Mouse (Mus musculus) embryonic facial prominence, embryonic 11.5 days (tissue): ENCODE results near the gene Erbb3. TPM values are rescaled to one million over a fixed set of nuclear protein-coding genes. Genes with fewer than 3 reads are reported as not detected.
"Not testable (repeated sequence)": the region's sequence is repeated elsewhere in the genome, so short reads cannot be mapped to it uniquely, and the experiment has no call there.

Experiments used
- ATAC-seq: fragments of 200-750 bp; cut with Nextera tagmentation; replicated peaks from 2 replicates; pipeline ENCODE4 v1.8.0; 2017; ENCODE audit warnings: low read depth; ENCODE audit not compliant: insufficient number of reproducible peaks, low FRiP score, low TSS enrichment
- DNase-seq: peaks from one replicate; pipeline ENCODE4 v3.0.0-alpha.2; 2015; ENCODE audit warnings: low spot score
- H3K27ac ChIP-seq: fragments of 300-500 bp; sonication (generic); replicated peaks from 2 replicates; pipeline ENCODE4 v1.5.1; 2014; ENCODE audit warnings: mild to moderate bottlenecking, low read depth, low read length, control low read depth
- H3K27me3 ChIP-seq: fragments of 300-500 bp; sonication (generic); 2 replicates; pipeline ENCODE4 v1.6.1; 2014; ENCODE audit warnings: mild to moderate bottlenecking, low read length, moderate library complexity, mixed read lengths; ENCODE audit not compliant: control insufficient read depth, insufficient read depth
- H3K36me3 ChIP-seq: fragments of 300-500 bp; sonication (generic); replicated peaks from 2 replicates; pipeline ENCODE4 v1.6.1; 2014; ENCODE audit warnings: low read depth, mild to moderate bottlenecking, low read length, moderate library complexity, mixed read lengths; ENCODE audit not compliant: control insufficient read depth, insufficient read depth
- H3K4me1 ChIP-seq: fragments of 300-500 bp; sonication (generic); 2 replicates; pipeline ENCODE4 v1.6.1; 2014; ENCODE audit warnings: low read length, mixed read lengths; ENCODE audit not compliant: control insufficient read depth, insufficient read depth
- H3K4me2 ChIP-seq: fragments of 300-500 bp; sonication (generic); 2 replicates; pipeline ENCODE4 v1.6.1; 2014; ENCODE audit warnings: low read depth, mild to moderate bottlenecking, control low read depth, low read length, moderate library complexity
- H3K4me3 ChIP-seq: fragments of 300-500 bp; sonication (generic); 2 replicates; pipeline ENCODE4 v1.5.1; 2014; ENCODE audit warnings: low read depth, low read length, control low read depth
- H3K9ac ChIP-seq: fragments of 300-500 bp; sonication (generic); replicated peaks from 2 replicates; pipeline ENCODE4 v1.6.1; 2014; ENCODE audit warnings: mild to moderate bottlenecking, control low read depth, low read length
- H3K9me3 ChIP-seq: fragments of 300-500 bp; sonication (generic); replicated peaks from 2 replicates; pipeline ENCODE4 v1.6.1; 2016; ENCODE audit warnings: mild to moderate bottlenecking, low read length, inconsistent platforms, mixed read lengths; ENCODE audit not compliant: control insufficient read depth
- WGBS: fragments of 180-500 bp; shearing (Covaris S2); extraction: QIAGEN DNeasy Blood & Tissue Kit; methylation state at CpG from one replicate; pipeline ENCODE4 v1.1.7; 2014; 5-methylcytosine and 5-hydroxymethylcytosine counted together
- polyA plus RNA-seq: library from polyadenylated mRNA; unstranded; fragments of >200 nt; fragmentation: Nextera tagmentation; extraction: Ambion mirVana; gene quantifications from 2 replicates; pipeline ENCODE4 v1.2.1, GENCODE M21; 2014

The Erbb3 gene
- polyA plus RNA-seq, result 10.2 and 10.6 TPM in 2 replicates

DNA sequence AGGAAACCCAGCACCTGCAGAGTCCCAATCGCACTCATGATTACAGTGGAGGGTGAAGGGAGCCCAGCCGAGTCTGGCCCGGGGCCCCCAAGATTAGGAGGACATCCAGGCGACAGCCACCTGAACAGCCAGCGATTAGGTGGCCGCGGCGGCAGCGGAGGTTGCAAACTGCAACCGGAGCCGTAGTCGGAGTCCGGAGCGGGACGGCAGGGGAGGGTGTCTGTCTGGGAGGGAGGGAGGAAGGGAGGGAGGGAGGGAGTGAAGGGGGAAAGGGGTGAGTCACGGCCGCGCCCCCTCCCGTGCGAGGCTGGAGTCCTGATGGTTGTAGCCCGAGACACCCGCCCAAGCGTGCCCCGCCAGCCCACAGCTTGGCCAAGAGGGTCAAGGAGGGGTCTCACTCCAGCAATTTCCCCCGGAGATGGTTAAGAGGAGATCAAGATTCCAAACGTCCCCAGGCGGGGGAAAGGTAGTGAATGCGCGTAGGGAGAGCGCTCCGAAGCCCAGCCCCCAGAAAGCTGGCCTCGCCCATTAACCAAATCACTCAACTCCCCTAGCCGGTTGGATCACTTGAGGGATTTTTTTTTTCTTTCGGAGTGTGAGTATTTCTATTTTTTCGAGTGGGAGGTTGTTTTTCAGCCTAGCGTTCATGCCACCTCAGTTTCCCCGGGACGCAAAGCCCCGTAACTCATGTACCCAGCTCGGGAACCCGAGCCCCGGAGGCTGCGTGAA, at the start of gene Erbb3:
Gene Erbb3 (minus strand): TSS at position 189 of the 729 bp plus-strand sequence.
- H3K36me3 ChIP-seq, result no peaks in the 10 kb centered on the region
- DNase-seq (peak; percentile 76), ATAC-seq (peak; percentile 40)
- H3K9ac ChIP-seq, result peak within 1 kb of the TSS; percentile 45
- WGBS, result under 1% methylated on average over 43 of the region's 43 CpGs
- H3K4me1 ChIP-seq, result no peaks in the 10 kb centered on the region
- H3K27ac ChIP-seq, result peak within 1 kb of the TSS; percentile 63
- peaks cover 23% of the 10 kb centered on the region for H3K27me3 ChIP-seq
- H3K4me2 ChIP-seq, result peak within 1 kb of the TSS; percentile 65
- H3K9me3 ChIP-seq, result no peaks in the 10 kb centered on the region
- peak within 1 kb of the TSS; percentile 38 for H3K4me3 ChIP-seq

DNA sequence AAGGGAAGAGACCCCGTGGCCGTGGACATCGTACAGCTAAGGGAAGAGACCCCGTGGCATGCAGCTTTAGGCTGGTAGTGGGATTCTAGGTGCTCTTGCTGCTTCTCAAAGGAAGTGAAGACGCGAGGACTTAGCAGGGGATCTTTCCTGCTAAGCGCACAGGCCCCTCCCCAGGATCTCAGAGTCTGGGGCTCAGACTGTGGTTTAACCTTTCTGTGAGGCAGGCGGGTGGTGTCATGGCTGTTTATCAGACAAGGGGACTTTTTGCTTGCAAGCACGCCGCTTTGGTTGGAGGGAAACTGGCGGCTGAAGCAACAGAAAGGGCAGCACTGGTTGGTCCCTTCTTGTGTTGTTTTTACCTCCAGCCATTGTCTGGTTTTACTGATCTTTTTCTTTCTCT, 47.6 kb upstream of the Erbb3 start:
- no peak overlapping the region for H3K27ac ChIP-seq
- peaks cover 3% of the 10 kb centered on the region; the same call in 1 of the 2 replicates for H3K4me1 ChIP-seq
- peak; percentile 26 for DNase-seq
- H3K4me2 ChIP-seq, result no peak overlapping the region
- no peak overlapping the region for H3K4me3 ChIP-seq
- H3K9me3 ChIP-seq, result no peaks in the 10 kb centered on the region
- H3K27me3 ChIP-seq, result no peaks in the 10 kb centered on the region
- WGBS, result 9% methylated on average over 11 of the region's 11 CpGs
- no peak for ATAC-seq
- H3K36me3 ChIP-seq, result no peaks in the 10 kb centered on the region; the same call in 1 of the 2 replicates
- peak overlapping the region; percentile 22; the same call in 1 of the 2 replicates for H3K9ac ChIP-seq

GRCm38 (mm10) chr10:128636561-128636960, 47.1 kb upstream of the Erbb3 start:
- H3K9ac ChIP-seq, result no peak overlapping the region
- ATAC-seq, result no peak
- 47% methylated on average over 6 of the region's 6 CpGs for WGBS

GRCm38 (mm10) chr10:128635697-128636096, 46.2 kb upstream of the Erbb3 start:
- Histone ChIP-seq H3K4me1 (peaks cover 3% of the 10 kb centered on the region; the same call in 1 of the 2 replicates), H3K36me3 (no peaks in the 10 kb centered on the region; the same call in 1 of the 2 replicates), H3K27ac (no peak overlapping the region), H3K9ac (no peak overlapping the region), H3K27me3 (no peaks in the 10 kb centered on the region), H3K9me3 (no peaks in the 10 kb centered on the region), H3K4me2 (no peak overlapping the region), H3K4me3 (no peak overlapping the region)
- DNase-seq (no peak), ATAC-seq (no peak)
- WGBS, result 94% methylated on average over 13 of the region's 13 CpGs

More at GRCm38 (mm10) chr10:128636561-128636960, 47.1 kb upstream of the Erbb3 start:
- Histone ChIP-seq H3K36me3 (no peaks in the 10 kb centered on the region; the same call in 1 of the 2 replicates), H3K9me3 (no peaks in the 10 kb centered on the region), H3K4me3 (no peak overlapping the region), H3K27ac (no peak overlapping the region), H3K27me3 (no peaks in the 10 kb centered on the region), H3K4me2 (no peak overlapping the region), H3K4me1 (peaks cover 3% of the 10 kb centered on the region; the same call in 1 of the 2 replicates)
- no peak for DNase-seq

- no peak overlapping the region for H3K4me2 ChIP-seq
- no peaks in the 10 kb centered on the region for H3K4me1 ChIP-seq
- 21% methylated on average over 6 of the region's 6 CpGs for WGBS
- H3K36me3 ChIP-seq, result no peaks in the 10 kb centered on the region; the same call in 1 of the 2 replicates
- H3K27me3 ChIP-seq, result no peaks in the 10 kb centered on the region
- H3K9ac ChIP-seq, result no peak overlapping the region
- no peak overlapping the region for H3K27ac ChIP-seq
- H3K4me3 ChIP-seq, result no peak overlapping the region
- ATAC-seq, result no peak
- no peaks in the 10 kb centered on the region for H3K9me3 ChIP-seq
- DNase-seq, result no peak
Observed at GRCm38 (mm10) chr10:128631571-128631970, 42.1 kb upstream of the Erbb3 start.

GRCm38 (mm10) chr10:128630306-128630705, 40.9 kb upstream of the Erbb3 start:
- not testable (repeated sequence) for DNase-seq, H3K27ac ChIP-seq, H3K9ac ChIP-seq, H3K4me3 ChIP-seq, H3K27me3 ChIP-seq, H3K9me3 ChIP-seq, H3K4me1 ChIP-seq, ATAC-seq, H3K4me2 ChIP-seq, H3K36me3 ChIP-seq
- 85% methylated on average over 5 of the region's 5 CpGs for WGBS

- H3K27me3 ChIP-seq, result no peaks in the 10 kb centered on the region
- DNase-seq (no peak), ATAC-seq (no peak)
- no peak overlapping the region for H3K9ac ChIP-seq
- no peak overlapping the region for H3K27ac ChIP-seq
- H3K4me1 ChIP-seq, result no peaks in the 10 kb centered on the region
- 63% methylated on average over 2 of the region's 2 CpGs for WGBS
- no peak overlapping the region for H3K4me2 ChIP-seq
- H3K4me3 ChIP-seq, result no peak overlapping the region
- no peaks in the 10 kb centered on the region; the same call in 1 of the 2 replicates for H3K36me3 ChIP-seq
- no peaks in the 10 kb centered on the region for H3K9me3 ChIP-seq
Observed at GRCm38 (mm10) chr10:128629746-128630145, 40.3 kb upstream of the Erbb3 start.
